Mouse (Mus musculus) right cerebral cortex, adult 2 months (tissue): ENCODE results near the gene Ezh1.
A peak's percentile ranks its signal among the peaks of the same experiment; 100 is the strongest.

Experiments
- DNase-seq, 2 experiments: peaks; one replicate each; pipeline ENCODE4 v3.0.0; 2021 to 2022; ENCODE audit warnings: low spot score in 2 of 2

Gene Ezh1

GRCm38 (mm10) chr11:101180846-101181740, 45.2 kb downstream of the Ezh1 start:
- DNase-seq: peak in 1 of 2 experiments; percentile 51

GRCm38 (mm10) chr11:101180261-101180660, 46.0 kb downstream of the Ezh1 start:
- DNase-seq: no peak

DNA sequence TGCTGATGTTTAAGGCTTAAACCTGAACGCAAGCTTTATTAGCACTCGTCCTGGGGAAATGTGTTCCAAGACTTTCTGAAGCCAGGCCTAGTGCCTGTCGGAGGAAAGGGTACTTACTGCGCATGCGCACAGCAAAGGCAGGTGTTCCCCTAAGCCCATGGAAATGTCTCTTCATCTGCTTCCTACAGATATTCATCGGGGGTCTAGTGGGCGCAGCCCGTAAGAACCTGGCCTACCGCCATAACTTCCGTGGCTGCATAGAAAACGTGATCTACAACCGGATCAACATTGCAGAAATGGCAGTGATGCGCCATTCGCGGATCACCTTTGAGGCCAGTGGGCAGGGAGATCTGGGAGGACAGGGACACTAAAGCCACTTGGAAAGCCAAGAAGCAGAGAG, 47.0 kb downstream of the Ezh1 start:
- DNase-seq: no peak

GRCm38 (mm10) chr11:101178061-101179058, 47.9 kb downstream of the Ezh1 start:
- no peak for DNase-seq

DNA sequence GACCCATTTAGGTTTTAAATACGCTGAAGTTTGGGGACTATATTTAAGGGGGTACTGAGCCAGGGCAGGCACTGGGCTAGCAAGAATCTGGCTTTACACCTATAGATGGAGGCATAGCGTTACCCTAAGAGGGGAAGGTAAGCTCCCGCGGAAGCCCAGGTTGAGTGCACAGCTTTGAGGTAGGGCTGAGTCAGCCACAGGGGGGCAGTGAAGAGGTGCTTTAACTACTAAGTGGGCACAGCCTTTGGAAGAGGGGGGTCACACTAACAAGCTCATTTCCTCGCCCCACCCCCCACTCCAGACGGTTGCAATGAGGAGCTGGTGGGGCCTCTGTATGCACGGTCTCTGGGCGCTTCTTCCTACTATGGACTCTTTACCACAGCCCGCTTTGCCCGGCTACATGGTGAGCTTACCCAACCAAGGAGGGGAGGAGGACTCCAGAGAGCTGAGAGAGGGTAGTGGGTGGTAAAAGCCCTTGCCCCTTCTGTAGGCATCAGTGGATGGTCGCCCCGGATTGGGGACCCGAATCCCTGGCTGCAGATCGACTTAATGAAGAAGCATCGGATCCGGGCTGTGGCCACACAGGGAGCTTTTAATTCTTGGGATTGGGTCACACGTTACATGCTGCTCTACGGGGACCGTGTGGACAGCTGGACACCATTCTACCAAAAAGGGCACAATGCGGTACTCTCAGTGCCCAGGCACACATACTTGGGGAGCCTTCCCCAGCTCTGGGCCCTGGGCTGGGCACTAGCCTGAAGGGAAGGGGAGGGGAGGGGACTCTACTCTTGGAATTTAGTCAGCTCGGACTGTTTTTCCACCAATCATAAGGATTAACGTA, 49.1 kb downstream of the Ezh1 start:
- peak; percentile 78 to 83 for DNase-seq

DNA sequence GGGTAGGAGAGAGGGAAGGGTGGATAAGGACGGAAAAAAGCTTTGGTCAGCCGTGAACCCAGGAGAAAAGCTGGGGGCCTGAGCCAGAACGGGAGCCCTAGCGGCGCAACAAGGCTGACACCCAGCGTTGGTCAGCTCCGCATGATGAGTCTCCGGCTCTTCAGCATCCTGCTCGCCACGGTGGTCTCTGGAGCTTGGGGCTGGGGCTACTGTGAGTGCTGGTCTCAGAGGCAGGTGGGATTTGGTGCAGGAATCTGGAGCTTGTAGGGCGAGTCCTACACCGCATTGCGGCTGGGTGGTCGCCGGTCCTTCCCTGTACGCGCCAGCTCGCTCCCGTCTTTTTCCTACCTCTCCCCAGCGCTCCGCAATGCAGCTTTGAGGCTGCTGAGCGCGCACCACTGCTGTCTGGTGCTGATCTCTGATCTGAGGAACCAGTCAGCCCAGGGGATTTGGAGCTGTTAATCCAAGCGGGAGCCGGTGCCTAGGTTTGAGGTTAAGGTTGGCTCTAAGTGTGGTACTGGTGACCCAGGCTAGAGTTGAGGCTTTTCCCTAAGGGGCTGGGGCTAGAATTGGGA, 50.1 kb downstream of the Ezh1 start:
- DNase-seq: peak in 1 of 2 experiments; percentile 67

DNA sequence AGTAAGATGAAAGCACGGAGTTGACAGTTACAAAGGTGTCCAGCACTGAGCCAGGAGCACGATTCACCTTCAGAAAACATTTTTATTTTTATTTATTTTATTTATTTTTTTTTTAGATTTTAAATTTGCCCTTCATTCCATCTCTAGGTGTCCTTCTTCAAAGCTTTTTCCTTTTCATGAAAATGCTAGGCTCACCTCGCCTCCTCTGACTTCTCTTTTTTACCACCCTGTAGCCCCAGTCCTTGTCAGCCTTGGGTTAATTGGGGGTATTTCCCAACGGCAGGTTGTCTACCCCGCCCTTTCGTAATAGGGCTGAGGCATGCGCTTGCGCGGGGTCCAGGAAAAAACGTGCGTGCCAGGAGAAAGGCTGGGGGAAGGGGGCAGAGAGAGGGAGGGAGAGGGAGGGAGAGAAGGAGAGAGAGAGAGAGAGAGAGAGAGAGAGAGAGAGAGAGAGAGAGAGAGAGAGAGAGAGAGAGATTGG, 50.6 kb downstream of the Ezh1 start:
- no peak for DNase-seq

- DNase-seq: no peak
These were observed 51.2 kb downstream of the Ezh1 start, which contains the start of gene Ccr10 for GRCm38 (mm10) chr11:101174851-101175628. Gene Ccr10 (minus strand): TSS chr11:101175443.

DNA sequence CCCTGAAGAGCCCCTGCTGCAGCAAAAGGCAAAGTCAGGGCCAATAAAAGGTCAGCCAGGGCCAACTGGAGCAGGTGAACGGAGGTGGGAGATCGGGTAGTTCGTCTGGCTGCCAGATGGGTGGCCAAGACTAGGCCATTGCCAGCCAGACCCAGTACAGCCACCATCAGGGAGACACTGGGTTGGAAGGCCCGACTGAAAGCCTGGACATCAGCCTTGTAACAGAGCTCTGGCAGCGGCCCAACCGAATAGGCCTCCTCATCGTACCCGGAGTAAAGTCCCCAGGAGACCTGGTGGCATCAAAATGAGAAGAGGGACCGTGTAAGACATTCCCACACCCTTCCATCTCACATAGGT, 51.9 kb downstream of the Ezh1 start:
- no peak for DNase-seq

- peak in 1 of 2 experiments; percentile 65 for DNase-seq
These were observed 52.5 kb downstream of the Ezh1 start for GRCm38 (mm10) chr11:101173631-101174388.

DNA sequence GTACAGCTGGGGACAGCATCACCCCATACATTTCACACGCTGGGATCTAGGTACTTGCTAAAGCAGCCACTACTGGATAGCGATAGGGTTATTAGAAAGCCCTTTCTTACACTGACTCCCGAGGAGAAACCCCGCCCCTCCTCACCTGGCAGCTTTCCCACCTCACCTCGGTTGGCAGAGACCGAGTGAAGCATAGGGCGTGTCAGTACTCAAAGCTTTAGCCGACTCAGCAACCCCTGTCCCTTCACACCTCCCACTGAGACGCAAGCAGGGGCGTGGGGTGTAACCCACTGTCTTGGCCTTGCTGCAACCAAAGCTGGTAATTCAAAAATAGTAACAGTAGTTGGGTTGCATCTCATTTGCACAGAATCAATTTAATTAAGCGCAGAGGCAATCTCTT, 53.2 kb downstream of the Ezh1 start:
- DNase-seq: no peak

DNA sequence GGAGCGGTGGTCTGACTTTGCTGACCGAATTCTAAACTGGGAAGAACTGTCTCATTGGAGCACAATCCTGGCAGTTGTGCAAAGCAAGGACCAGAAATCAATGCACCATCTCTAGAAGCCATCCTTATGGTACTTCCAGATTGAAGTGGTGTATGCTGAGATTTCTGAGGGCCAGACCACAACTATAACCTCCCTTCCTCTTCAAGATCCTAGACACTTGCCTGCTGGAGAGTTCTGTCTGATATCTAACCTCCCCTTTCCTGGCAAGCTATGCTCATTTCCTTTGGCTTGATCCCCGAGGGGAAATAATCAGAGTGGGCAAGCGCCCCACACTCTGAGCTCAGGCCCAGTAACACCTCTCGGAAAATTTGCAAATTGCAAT, 53.8 kb downstream of the Ezh1 start:
- no peak for DNase-seq

DNA sequence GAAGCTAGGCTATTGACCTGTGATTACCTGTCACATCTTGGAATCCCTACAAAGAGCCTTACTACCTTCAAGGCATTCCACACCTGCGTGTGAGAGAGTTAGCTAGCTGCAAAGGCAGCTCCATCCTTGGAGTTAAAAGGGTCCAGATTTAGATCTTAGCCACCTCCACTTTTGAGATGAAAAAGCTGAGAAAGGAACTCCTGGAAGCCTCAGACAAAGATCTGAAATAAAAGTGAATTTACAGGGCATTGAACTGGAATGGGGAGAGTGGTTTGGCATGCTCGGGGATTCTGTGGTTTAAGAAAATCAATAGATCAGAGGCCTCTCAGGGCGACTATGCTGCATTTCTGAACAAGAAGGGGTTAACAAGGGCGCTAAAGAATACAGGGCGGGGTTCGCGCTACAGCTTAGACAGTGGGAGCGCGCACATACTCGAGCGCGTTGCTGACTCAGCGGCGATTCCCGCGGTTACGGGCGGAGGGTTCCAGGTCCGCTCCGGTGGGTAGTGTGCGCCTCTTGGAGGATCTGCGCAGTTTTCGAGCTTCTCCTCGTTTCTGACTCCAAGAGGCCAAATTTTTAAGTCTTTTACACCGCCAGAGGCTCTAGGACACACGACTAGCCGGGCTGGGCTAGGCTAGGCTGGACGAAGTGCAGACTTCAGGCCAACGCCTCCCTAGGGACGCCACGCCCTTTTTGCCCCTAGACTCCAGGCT, 54.4 kb downstream of the Ezh1 start:
- peak; percentile 73 to 80 for DNase-seq

DNA sequence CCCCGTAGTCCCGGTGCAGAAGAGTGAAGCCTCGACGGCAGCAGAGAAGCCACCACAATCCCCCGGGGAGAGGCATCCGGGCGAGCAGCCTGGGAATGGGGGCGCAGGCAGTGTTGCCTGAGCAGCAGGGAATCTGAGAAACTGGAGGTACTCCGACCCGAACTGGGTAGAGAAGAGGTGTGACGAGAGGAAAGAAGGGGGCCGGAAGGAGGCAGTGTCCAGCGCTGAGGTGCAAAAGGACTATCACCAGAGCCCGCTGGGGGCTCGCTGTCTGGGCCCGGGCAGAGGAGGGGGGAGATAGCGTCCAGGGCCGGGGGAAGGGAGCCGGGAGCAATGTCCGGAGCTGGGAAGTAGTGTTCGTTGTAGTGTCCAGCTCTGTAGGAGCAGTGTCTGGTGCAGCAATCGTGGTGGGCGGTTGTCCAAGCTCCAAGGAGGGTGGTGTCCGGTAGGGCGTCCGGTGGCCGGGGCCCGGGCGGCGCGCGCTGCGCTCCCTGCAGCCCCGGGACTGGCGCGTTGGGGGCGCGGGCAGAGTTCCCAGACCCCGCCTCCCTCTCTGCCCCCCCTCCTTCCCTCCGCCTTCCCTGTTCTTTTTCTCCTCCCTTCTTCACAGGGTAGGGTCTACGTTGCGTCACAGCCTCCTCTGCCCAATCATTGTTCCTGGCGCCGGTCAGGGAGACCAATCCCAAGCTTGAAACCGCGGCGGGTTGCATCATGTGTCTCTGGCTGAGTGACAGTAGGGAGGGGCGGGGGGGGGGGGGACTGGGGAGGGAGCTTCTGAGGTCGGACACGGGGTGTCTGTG, 55.3 kb downstream of the Ezh1 start, which contains the start of gene Plekhh3:
Plekhh3 (minus strand) TSS at position 541 of the 800 bp plus-strand sequence.
- DNase-seq: peak; percentile 96

DNA sequence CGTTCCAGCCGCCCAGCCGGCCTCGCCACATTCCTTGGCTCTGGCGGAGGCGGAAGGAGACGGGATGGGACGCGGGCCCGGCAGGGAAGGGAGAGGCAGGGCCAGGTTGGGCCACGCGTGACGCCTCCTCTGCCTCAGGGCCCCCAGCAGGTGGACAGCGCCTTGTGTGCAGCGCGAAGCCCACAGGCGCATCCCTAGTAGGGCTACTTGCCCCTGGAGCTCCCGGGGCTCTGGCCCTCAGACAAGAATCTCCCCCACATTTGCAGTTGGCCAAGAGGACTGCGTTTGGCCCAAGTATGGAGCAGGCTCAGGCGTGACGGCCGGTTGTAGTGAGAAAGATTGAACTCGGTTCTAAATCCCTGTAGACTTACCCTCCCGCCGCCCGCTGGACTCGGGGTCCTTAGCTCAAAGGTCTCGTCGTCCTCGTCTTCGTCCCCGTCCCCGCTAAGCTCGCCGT, 55.9 kb downstream of the Ezh1 start, which contains the start of gene Cntnap1:
Cntnap1 (plus strand) TSS at position 170 of the 457 bp plus-strand sequence.
- DNase-seq: no peak

DNA sequence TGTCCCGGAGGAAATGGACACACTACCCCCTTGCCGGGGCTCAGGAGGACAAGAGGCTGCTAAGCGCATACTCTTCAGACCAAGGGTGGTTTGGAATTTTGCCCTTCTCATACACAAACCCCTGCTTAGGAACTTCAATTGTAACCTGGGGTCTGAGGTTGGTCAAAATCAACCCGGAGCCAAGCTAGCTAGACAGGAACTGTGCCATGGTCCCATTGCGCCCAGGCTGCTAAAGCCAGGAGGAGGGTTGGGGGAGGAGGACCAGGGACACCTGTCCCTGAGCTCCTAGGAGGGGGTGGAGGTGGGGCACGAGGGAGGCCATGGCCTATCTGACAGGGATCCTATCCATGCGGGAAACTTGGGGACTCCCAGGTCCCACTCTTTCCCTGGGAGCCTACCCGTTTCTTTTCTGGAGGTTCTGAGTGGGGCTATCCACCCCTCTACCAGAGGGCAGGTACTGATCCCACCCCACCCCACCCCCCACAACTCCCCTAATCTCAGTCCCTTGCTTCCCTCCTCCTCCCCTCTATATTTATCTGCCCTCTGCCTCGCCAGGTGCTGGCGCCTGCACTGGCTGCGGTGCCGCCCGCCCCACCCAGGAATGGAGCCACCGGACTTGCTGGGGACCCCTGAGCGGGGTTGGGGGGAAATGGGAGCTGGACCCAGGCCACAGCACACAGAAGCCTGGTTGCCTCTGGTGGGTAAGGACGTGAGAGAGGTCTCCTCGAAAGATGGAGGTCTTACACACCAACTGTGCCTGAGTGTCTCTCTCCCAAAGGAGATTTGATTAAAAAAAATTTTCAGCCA, 56.8 kb downstream of the Ezh1 start:
- no peak for DNase-seq
